Mouse (Mus musculus) embryonic facial prominence, embryonic 10.5 days (tissue): ENCODE results near the gene Sema3b. TPM values are rescaled to one million over a fixed set of nuclear protein-coding genes. Genes with fewer than 3 reads are reported as not detected.

ENCODE experiments used
- DNase-seq: peaks from one replicate; pipeline ENCODE4 v3.0.0-alpha.2; 2017; ENCODE audit warnings: low spot score
- H3K27ac ChIP-seq: fragments of 300-500 bp; sonication (generic); replicated peaks from 2 replicates; pipeline ENCODE4 v1.5.1; 2016; ENCODE audit warnings: mild to moderate bottlenecking
- H3K27me3 ChIP-seq: fragments of 300-500 bp; sonication (generic); replicated peaks from 2 replicates; pipeline ENCODE4 v1.6.1; 2016; ENCODE audit warnings: low read depth, mild to moderate bottlenecking; ENCODE audit not compliant: poor library complexity, severe bottlenecking
- H3K36me3 ChIP-seq: fragments of 300-500 bp; sonication (generic); replicated peaks from 2 replicates; pipeline ENCODE4 v1.6.1; 2016; ENCODE audit warnings: mild to moderate bottlenecking, moderate library complexity
- H3K4me1 ChIP-seq: fragments of 300-500 bp; sonication (generic); 2 replicates; pipeline ENCODE4 v1.6.1; 2016
- H3K4me3 ChIP-seq: fragments of 300-500 bp; sonication (generic); 2 replicates; pipeline ENCODE4 v1.5.1; 2016; ENCODE audit warnings: mild to moderate bottlenecking, moderate library complexity
- H3K9me3 ChIP-seq: fragments of 300-500 bp; sonication (generic); 2 replicates; pipeline ENCODE4 v1.6.1; 2016; ENCODE audit warnings: mild to moderate bottlenecking
- WGBS: fragments of 180-500 bp; shearing (Covaris S2); methylation state at CpG from one replicate; pipeline ENCODE4 v1.1.7; 2016; 5-methylcytosine and 5-hydroxymethylcytosine counted together
- polyA plus RNA-seq: library from polyadenylated mRNA; unstranded; fragments of >200 nt; fragmentation: Nextera tagmentation; extraction: Ambion mirVana; gene quantifications from 2 replicates; pipeline ENCODE4 v1.2.1, GENCODE M21; 2016

Gene Sema3b
- polyA plus RNA-seq, 1 experiment from 2014 or later, result 2.7 TPM

- no peaks in the 10 kb centered on the region for H3K9me3 ChIP-seq
- no peaks in the 10 kb centered on the region for H3K27me3 ChIP-seq
- H3K27ac ChIP-seq, result peak overlapping the region; percentile 96
- H3K4me1 ChIP-seq, result peaks cover 98% of the 10 kb centered on the region
- H3K4me3 ChIP-seq, result peak overlapping the region; percentile 95
- peak; percentile 84 for DNase-seq
- 3% methylated on average over 4 of the region's 4 CpGs for WGBS
- H3K36me3 ChIP-seq, result peaks cover 52% of the 10 kb centered on the region
Observed at GRCm38 (mm10) chr9:107630576-107630975, 21.5 kb upstream of the Sema3b start.

- H3K36me3 ChIP-seq, result peaks cover 58% of the 10 kb centered on the region
- 11% methylated on average over 14 of the region's 14 CpGs for WGBS
- H3K9me3 ChIP-seq, result no peaks in the 10 kb centered on the region
- DNase-seq, result peak; percentile 64
- peak overlapping the region; percentile 95 for H3K4me3 ChIP-seq
- no peaks in the 10 kb centered on the region for H3K27me3 ChIP-seq
- H3K27ac ChIP-seq, result peak overlapping the region; percentile 96
- H3K4me1 ChIP-seq, result peaks cover 97% of the 10 kb centered on the region
Observed at GRCm38 (mm10) chr9:107629901-107630425, 20.9 kb upstream of the Sema3b start.

- H3K4me3 ChIP-seq, result peak overlapping the region; percentile 46
- H3K27me3 ChIP-seq, result no peaks in the 10 kb centered on the region
- H3K27ac ChIP-seq, result peak overlapping the region; percentile 96
- peaks cover 98% of the 10 kb centered on the region for H3K4me1 ChIP-seq
- DNase-seq, result no peak
- no peaks in the 10 kb centered on the region for H3K9me3 ChIP-seq
- WGBS, result 35% methylated on average over 4 of the region's 4 CpGs
- peaks cover 64% of the 10 kb centered on the region for H3K36me3 ChIP-seq
Observed at GRCm38 (mm10) chr9:107629411-107629730, 20.3 kb upstream of the Sema3b start.

- H3K4me3 ChIP-seq, result peak overlapping the region; percentile 46
- H3K9me3 ChIP-seq, result no peaks in the 10 kb centered on the region
- peak; percentile 47 for DNase-seq
- peaks cover 94% of the 10 kb centered on the region for H3K4me1 ChIP-seq
- peaks cover 69% of the 10 kb centered on the region for H3K36me3 ChIP-seq
- H3K27me3 ChIP-seq, result no peaks in the 10 kb centered on the region
- 41% methylated on average over 15 of the region's 15 CpGs for WGBS
- peak overlapping the region; percentile 96 for H3K27ac ChIP-seq
Observed at GRCm38 (mm10) chr9:107628721-107629410, 19.8 kb upstream of the Sema3b start.

- Histone ChIP-seq H3K4me1 (peaks cover 81% of the 10 kb centered on the region), H3K9me3 (no peaks in the 10 kb centered on the region), H3K27ac (peak overlapping the region; percentile 96), H3K4me3 (peak overlapping the region; percentile 46), H3K36me3 (peaks cover 76% of the 10 kb centered on the region), H3K27me3 (no peaks in the 10 kb centered on the region)
- 38% methylated on average over 20 of the region's 20 CpGs for WGBS
- no peak for DNase-seq
Observed at GRCm38 (mm10) chr9:107627387-107628255, 18.6 kb upstream of the Sema3b start.

GRCm38 (mm10) chr9:107626844-107627277 lies 17.8 kb upstream of the Sema3b start:
- Histone ChIP-seq H3K4me1 (peaks cover 74% of the 10 kb centered on the region), H3K36me3 (peaks cover 76% of the 10 kb centered on the region)
- 3% methylated on average over 2 of the region's 2 CpGs for WGBS

GRCm38 (mm10) chr9:107626158-107626843 lies 17.3 kb upstream of the Sema3b start:
- peaks cover 68% of the 10 kb centered on the region for H3K4me1 ChIP-seq
- H3K27ac ChIP-seq, result peak overlapping the region; percentile 96
- no peaks in the 10 kb centered on the region for H3K9me3 ChIP-seq
- H3K27me3 ChIP-seq, result no peaks in the 10 kb centered on the region
- 38% methylated on average over 15 of the region's 15 CpGs for WGBS
- no peak for DNase-seq
- H3K36me3 ChIP-seq, result peaks cover 74% of the 10 kb centered on the region
- peak overlapping the region; percentile 46 for H3K4me3 ChIP-seq

More at GRCm38 (mm10) chr9:107626844-107627277, 17.8 kb upstream of the Sema3b start:
- H3K4me3 ChIP-seq, result peak overlapping the region; percentile 46
- H3K9me3 ChIP-seq, result no peaks in the 10 kb centered on the region
- H3K27me3 ChIP-seq, result no peaks in the 10 kb centered on the region
- H3K27ac ChIP-seq, result peak overlapping the region; percentile 96
- peak; percentile 96 for DNase-seq

GRCm38 (mm10) chr9:107625351-107626128 lies 16.5 kb upstream of the Sema3b start:
- no peak for DNase-seq
- peaks cover 75% of the 10 kb centered on the region for H3K36me3 ChIP-seq
- WGBS, result 92% methylated on average over 12 of the region's 12 CpGs
- H3K4me3 ChIP-seq, result no peak overlapping the region
- H3K27me3 ChIP-seq, result no peaks in the 10 kb centered on the region
- no peaks in the 10 kb centered on the region for H3K9me3 ChIP-seq
- peaks cover 60% of the 10 kb centered on the region for H3K4me1 ChIP-seq
- peak overlapping the region; percentile 96 for H3K27ac ChIP-seq

GRCm38 (mm10) chr9:107624951-107625350 lies 15.9 kb upstream of the Sema3b start:
- Histone ChIP-seq H3K4me1 (peaks cover 55% of the 10 kb centered on the region), H3K27ac (peak overlapping the region; percentile 96; the same call in 1 of the 2 replicates), H3K4me3 (peak overlapping the region; percentile 15; the same call in 1 of the 2 replicates), H3K36me3 (peaks cover 81% of the 10 kb centered on the region), H3K9me3 (no peaks in the 10 kb centered on the region), H3K27me3 (no peaks in the 10 kb centered on the region)
- 90% methylated on average over 3 of the region's 3 CpGs for WGBS
- DNase-seq, result no peak

GRCm38 (mm10) chr9:107624539-107624938 lies 15.5 kb upstream of the Sema3b start:
- Histone ChIP-seq H3K36me3 (peaks cover 82% of the 10 kb centered on the region), H3K4me1 (peaks cover 50% of the 10 kb centered on the region), H3K4me3 (peak overlapping the region; percentile 15; the same call in 1 of the 2 replicates), H3K27me3 (no peaks in the 10 kb centered on the region), H3K27ac (peak overlapping the region; percentile 96), H3K9me3 (no peaks in the 10 kb centered on the region)
- WGBS, result 73% methylated on average over 5 of the region's 5 CpGs
- no peak for DNase-seq

- Histone ChIP-seq H3K9me3 (no peaks in the 10 kb centered on the region), H3K4me1 (peaks cover 15% of the 10 kb centered on the region), H3K4me3 (no peak overlapping the region), H3K36me3 (peaks cover 90% of the 10 kb centered on the region), H3K27me3 (no peaks in the 10 kb centered on the region), H3K27ac (no peak overlapping the region)
- no peak for DNase-seq
Observed at GRCm38 (mm10) chr9:107620954-107621353, 11.9 kb upstream of the Sema3b start.

- no peaks in the 10 kb centered on the region for H3K27me3 ChIP-seq
- H3K9me3 ChIP-seq, result no peaks in the 10 kb centered on the region
- peaks cover 90% of the 10 kb centered on the region for H3K36me3 ChIP-seq
- H3K4me3 ChIP-seq, result no peak overlapping the region
- no peak overlapping the region for H3K27ac ChIP-seq
- no peak for DNase-seq
- 89% methylated on average over 13 of the region's 13 CpGs for WGBS
- H3K4me1 ChIP-seq, result peaks cover 8% of the 10 kb centered on the region
Observed at GRCm38 (mm10) chr9:107619546-107619879, 10.5 kb upstream of the Sema3b start.
